Mouse (Mus musculus): ENCODE results near the gene Hsd17b6.
"Not testable (repeated sequence)": the region's sequence is repeated elsewhere in the genome, so short reads cannot be mapped to it uniquely, and the experiment has no call there.

The Hsd17b6 gene

DNA sequence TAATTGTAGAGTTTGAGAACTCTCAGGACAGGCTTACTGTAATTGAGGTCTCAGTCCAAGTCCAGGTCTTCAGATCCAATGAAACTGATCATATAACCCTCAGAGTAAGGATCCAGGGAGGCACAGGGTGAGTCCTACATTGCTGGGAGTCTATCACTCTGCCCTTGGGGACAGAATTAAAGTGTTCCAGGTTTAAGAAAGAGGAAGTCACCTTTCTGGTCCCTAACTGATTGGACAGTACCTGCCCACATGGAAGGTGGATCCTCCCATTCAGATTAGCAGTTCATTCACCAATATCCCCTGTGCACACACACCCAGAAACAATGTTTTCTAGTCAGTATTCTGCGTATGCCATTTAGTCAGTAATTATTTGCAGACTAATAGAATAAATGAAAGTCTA, at the start of gene Hsd17b6:
Hsd17b6 (minus strand) TSS at position 166 of the 400 bp plus-strand sequence.
- DNase-seq (ENCODE audit: low spot score in 2 of 2): no peak

DNA sequence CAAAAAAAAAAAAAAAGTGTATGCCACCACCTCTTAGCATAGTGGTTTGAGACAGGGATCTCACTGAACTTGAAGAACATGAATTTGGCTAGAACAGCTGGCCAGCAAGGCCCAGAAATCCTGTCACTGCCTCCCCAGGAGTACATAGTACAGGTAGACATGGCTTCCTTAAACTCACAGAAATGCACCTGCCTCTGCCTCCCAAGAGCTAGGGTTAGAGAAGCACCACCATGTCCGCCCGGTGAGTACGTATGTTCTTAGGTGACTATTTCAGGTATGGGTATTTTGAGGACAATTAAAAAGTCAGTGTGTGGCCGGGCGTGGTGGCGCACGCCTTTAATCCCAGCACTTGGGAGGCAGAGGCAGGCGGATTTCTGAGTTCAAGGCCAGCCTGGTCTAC, 45.6 kb upstream of the Hsd17b6 start:
- DNase-seq (ENCODE audit: low spot score in 2 of 2): no peak

DNA sequence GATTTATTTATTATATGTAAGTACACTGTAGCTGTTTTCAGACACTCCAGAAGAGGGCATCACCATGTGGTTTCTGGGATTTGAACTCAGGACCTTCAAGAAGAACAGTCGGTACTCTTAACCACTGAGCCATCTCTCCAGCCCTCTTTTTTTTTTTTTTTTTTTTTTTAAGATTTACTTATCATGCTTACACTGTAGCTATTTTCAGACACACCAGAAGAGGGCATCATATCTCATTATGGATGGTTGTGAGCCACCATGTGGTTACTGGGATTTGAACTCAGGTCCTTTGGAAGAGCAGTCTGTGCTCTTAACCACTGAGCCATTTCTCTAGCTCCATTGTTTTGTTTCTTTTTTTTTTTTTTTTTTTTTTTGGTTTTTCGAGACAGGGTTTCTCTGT, 44.7 kb upstream of the Hsd17b6 start:
- DNase-seq (ENCODE audit: low spot score in 2 of 2): not testable (repeated sequence)

DNA sequence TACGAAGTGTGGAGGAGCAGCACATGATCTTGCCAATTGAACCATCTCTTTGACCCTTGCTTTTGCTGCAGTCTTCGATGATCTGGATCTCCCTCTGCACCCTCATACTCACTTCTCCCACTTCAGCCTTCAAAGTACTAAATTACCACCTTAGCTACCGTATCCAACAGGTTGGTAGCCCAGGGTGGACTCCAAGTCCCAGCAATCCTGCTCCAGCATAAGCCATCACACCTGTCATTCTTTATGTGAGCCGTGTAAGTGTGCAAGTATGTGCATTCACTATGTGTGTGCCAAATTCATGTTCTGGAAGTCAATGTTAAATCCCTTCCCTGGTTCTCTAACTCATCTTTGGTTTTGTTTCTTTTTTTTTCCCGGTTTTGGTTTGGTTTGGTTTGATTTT, 44.2 kb upstream of the Hsd17b6 start:
- no peak for DNase-seq (ENCODE audit: low spot score in 2 of 2)

DNA sequence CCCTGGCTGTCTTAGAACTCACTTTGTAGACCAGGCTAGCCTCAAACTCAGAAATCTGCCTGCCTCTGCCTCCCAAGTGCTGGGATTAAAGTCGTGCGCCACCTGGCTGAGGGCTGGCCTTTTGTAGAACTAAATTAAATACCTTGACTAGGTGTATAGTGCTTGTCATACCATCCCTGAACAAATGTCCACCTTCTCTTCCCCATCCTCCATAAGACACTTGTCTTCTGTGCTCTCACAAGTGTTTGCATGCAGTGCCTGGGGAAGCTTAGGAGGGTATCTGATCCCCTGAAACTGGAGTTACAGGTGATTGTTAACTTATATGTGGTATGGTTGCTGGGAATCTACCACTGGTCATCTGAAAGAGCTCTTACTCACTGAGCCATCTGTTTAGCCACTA, 42.9 kb upstream of the Hsd17b6 start:
- DNase-seq (ENCODE audit: low spot score in 2 of 2): no peak

DNA sequence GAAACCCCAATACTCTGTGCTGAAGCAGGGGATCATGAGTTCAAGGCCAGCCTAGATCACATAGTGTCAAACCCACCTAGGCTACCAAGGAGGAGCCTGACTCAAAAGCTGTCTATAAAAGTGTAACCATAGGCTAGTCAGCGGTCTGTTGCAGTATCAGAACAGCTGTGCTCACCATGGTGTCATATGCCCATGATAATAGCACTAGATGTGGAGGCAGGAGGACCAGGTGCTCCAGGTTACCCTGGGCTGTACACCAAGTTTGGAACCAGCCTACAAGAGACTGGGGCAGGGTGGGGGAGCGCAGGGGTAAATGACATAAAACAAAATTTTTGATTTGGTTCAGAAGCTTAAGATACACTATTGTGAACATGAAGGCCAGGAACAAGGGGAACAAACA, 42.3 kb upstream of the Hsd17b6 start:
- no peak for DNase-seq (ENCODE audit: low spot score in 2 of 2)

DNA sequence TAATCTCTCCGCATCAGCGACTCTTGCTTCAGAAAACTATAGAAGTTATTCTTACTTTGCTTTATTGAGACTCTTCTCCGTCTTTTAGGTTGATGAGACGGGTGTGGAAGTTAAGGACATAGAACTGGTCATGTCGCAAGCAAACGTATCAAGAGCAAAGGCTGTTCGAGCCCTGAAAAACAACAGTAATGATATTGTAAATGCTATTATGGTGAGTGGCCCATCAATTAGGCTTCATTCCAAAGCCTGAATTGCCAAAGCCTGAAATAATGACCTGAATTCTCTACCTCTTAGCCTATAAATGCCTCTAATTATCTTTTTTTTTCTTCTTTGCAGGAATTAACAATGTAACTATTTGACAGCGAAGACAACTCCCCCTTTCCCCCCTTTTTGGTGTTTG, 40.7 kb upstream of the Hsd17b6 start:
- no peak for DNase-seq (ENCODE audit: low spot score in 2 of 2)

DNA sequence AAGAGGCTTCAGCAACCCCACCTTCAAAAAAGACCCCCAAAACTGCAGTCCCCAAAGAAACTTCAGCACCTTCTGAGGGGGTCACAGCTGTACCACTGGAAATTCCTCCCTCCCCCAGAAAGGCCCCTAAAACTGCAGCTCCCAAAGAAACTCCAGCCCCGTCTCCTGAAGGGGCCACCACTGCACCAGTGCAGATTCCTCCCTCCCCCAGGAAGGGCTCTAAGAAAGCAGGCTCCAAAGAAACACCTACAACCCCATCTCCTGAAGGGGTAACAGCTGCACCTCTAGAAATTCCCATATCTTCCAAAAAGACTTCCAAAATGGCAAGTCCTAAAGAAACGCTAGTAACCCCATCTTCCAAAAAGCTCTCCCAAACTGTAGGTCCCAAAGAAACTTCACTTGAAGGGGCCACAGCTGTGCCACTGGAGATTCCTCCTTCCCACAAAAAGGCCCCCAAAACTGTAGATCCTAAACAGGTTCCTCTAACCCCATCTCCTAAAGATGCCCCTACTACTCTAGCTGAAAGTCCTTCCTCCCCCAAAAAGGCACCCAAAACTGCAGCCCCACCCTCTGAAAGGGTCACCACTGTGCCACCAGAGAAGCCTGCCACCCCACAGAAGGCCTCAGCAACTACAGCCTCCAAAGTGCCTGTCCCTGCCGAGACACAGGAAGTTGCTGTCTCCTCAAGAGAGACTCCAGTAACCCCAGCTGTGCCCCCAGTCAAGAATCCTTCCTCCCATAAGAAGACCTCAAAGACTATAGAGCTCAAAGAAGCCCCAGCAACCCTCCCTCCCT, 35.8 kb upstream of the Hsd17b6 start:
- no peak for DNase-seq (ENCODE audit: low spot score in 2 of 2)

DNA sequence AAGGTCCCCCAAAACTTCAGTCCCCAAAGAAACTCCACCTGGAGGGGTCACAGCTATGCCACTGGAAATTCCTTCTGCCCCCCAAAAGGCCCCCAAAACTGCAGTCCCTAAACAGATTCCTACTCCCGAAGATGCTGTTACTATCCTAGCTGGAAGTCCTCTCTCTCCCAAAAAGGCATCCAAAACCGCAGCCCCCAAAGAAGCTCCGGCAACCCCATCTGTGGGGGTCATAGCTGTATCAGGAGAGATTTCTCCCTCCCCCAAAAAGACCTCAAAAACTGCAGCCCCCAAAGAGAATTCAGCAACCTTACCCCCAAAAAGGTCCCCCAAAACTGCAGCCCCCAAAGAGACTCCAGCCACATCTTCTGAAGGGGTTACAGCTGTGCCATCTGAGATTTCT, 35.1 kb upstream of the Hsd17b6 start:
- DNase-seq (ENCODE audit: low spot score in 2 of 2): no peak

DNA sequence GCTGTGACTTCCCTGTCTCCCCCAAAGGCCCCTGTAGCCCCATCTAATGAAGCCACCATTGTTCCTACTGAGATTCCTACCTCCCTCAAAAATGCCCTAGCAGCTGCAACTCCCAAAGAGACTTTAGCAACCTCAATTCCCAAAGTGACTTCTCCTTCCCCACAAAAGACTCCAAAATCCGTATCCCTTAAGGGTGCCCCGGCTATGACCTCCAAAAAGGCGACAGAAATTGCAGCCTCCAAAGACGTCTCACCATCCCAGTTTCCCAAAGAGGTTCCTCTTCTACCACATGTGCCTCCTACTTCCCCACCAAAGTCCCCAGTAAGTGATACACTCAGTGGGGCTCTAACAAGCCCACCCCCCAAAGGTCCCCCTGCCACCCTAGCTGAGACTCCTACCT, 34.2 kb upstream of the Hsd17b6 start:
- no peak for DNase-seq (ENCODE audit: low spot score in 2 of 2)

DNA sequence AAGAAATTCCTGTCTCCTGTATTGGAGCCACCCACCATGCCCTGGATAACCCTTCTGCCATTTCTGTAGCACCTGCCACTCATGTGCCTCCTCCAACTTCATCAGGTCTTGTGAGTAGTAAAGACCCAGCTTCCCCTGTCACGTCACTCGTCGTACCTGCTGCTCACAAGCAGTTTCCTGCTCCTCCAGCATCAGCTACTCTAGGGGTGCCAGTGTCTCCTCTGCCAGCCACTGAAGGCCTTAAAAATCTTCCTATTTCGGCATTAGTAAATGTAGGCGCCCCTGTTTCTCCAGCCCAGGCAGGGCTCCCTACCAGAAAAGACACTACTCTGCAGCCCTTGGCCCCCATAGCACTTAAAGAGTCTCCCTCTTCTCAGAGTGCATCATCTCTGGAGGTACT, 32.9 kb upstream of the Hsd17b6 start:
- DNase-seq (ENCODE audit: low spot score in 2 of 2): no peak

DNA sequence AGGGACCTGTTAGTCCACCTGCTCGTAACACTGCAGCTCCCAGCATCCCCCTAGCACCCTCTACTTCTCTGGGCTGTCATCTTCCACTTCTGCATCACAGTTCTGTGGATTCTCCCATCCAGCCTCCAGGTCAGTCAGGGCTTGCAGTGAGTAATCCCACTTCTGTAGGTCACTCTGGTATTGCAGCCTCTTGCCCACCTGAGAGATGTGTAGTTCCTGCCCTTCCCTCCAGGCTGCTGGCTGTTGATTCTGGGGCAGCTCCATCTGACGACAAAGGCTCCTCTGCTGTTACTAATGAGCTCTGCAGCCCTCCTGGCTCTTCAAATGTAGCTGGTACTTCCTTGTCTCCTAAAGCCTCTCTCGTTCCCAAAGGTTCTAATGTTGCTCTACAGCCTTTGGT, 32.4 kb upstream of the Hsd17b6 start:
- DNase-seq (ENCODE audit: low spot score in 2 of 2): no peak

DNA sequence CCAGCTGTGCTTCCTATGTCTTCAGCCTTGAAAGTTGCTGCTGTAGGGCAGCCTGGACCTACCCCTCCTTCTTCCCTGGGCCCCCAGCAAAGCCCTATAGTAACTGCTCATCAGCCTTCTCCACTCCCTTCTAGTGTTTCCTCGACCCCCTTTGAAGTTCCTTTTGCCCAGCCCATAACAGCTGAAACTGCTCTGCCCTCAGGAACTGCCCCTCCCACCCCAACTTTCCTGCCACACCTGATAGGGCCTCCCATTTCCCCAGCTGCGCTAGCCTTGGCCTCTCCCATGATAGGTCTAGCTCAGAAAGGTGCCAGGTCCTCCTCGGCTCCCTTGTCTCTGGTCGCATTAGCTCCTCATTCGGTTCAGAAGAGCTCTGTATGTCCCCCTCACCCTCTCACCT, 31.8 kb upstream of the Hsd17b6 start:
- DNase-seq (ENCODE audit: low spot score in 2 of 2): no peak

DNA sequence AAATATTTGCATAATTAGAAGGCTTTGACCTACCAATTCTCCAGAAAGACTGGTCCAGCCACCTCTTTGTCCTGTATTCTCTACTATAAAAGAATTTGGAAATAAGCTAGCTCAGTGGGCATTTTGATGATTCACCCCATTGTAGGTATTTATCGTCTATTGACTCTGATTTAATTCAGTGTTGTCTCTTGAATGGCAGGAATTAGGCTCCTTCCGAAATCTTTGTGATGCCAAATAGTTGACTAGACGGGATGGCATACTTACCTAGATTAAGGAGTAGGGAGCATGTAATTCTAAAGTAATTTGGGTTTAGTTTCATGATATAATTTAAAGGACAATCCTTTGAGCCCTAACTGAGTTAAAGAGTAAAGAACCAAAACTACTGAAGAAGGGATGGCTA, 30.5 kb upstream of the Hsd17b6 start:
- no peak for DNase-seq (ENCODE audit: low spot score in 2 of 2)

DNA sequence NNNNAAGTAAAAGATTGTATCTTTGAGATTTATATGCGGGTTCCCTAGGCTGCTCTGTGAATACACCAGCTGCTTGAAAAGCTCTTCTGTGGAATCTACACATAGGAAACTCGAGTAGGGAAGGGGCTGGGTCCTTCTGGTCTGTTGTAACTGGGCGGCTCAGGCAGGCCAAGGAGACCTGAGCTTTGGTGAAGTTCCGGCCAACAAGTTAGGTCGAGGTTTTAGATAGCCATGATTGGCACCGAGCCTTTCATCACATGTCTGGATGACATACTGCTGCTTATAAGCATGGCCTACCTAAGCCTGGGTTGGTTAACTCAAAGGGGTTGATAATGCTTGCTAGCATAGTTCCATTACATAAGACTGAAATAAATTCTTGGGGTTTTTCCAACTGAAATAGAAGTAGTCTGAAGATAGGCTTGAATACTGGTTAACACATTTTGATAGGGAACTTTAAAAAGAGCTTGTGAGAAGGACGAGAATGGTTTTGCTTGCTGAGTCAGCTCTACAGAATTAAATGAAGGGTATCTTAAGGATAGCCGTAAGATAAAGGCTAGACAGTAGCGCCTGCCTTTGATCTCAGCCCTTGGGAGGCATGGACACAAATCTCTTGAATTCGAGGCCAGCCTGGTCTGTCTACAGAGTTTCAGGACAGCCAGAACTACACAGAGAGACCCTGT, 29.5 kb upstream of the Hsd17b6 start:
- peak in 1 of 2 experiments; percentile 40 for DNase-seq (ENCODE audit: low spot score in 2 of 2)

DNA sequence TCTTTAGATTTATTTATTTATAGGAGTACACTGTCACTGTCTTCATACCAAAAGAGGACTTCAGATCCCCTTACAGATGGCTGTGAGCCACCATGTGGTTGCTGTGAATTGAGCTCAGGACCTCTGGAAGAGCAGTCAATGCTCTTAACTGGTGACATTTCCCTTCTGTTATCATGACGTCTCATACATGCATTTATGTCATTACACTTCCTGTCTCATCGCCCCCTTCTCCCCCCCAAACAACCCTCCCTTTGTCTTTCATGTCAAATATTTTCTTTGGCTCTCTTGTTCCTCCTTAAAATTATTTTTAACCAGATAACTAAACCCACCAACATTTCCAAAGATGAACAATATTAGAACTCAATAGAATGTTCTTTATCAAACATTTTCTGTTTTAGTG, 23.4 kb upstream of the Hsd17b6 start:
- no peak for DNase-seq (ENCODE audit: low spot score in 2 of 2)

DNA sequence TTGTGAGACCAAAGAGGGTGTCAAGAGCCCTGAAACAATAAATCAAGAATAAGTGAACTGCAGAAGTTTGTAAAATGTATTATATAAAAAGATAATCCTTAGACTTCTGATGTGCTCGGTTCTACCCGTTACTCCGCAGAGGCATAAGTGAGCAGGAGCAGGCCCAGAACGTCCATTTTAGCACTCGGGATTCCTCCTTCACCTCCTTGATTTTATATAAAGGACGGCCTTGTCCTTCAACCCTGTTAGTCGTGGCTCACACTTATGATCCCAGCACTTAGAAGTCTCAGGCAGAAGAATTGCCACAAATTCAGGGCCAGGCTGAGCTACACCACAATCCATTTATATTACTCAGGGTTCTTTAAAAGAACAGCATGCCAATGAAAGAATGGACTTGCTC, 22.5 kb upstream of the Hsd17b6 start:
- DNase-seq (ENCODE audit: low spot score in 2 of 2): no peak

DNA sequence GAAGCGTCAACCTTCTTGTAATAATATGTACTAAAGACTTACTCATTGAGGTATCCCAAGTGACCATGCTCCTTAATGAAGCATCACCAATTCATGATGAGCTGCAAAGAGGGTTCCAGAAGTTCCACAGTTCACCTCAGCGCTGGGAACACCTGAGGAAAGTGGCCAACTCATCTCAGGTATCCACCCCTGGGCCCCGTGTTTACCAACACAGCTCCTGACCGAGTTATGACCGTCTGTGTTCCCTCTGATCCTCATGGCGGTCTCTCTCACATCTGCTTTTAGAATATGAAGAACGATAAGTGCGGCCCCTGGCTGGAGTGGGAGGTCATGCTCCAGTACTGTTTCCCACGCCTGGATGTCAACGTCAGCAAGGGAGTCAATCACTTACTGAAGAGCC, 16.1 kb upstream of the Hsd17b6 start:
- DNase-seq (ENCODE audit: low spot score in 2 of 2): no peak

DNA sequence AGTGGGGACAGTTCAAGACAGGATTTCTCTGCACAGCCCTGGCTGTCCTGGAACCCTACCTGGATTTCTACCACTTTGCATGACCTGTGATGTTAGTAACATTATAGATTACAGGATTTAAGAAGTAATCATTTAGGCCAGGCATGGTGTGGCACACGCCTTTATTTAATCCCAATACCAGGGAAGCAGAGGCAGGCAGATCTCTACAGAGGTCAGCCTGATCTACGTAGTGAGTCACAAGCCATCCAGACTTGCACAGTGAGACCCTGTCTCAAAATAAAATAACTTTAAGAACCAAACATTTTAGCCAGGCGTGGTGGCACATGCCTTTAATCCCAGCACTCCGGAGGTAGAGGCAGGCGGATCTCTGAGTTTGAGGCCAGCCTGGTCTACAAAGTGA, 14.8 kb upstream of the Hsd17b6 start:
- DNase-seq (ENCODE audit: low spot score in 2 of 2): no peak

DNA sequence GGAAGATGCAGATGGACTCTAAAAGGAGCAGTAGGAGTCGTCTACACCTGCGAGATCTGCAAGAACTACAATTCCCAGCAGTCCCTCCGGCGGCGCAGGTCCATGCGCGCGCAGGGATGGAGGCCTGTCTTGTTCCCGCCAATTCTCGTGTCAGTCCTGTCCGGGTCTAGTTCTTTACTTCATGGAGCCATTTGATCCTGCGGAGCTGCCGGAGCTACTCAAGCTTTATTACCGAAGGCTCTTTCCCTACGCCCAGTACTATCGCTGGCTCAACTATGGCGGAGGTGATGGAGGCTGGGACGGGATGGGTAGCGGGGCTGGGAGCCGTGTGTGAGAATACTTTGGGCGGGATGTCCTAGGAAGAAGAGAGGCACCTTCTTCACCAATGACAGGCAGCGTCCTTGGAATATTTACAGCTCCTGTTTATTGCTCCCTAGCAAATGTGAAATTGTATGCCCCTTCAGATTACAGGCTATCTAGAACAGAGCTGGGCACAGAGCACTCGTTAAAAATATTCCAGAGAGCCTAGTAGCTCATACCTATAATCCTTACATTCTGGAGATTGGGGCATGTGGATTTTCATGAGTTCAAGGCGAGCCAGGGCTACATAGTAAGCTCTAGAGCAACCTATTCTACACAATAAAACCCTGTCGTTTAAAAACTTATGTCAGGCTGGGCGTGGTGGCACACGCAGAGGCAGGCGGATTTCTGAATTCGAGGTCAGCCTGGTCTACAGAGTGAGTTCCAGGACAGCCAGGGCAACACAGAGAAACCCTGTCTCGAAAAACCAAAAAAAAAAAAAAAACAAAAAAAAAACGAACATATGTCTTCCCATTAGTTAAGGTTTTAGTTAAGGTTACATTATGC, 7.9 kb upstream of the Hsd17b6 start, which contains the start of gene Prim1:
Prim1 (plus strand) TSS at position 101 of the 867 bp plus-strand sequence.
- DNase-seq (ENCODE audit: low spot score in 2 of 2): peak in 1 of 2 experiments; percentile 82

DNA sequence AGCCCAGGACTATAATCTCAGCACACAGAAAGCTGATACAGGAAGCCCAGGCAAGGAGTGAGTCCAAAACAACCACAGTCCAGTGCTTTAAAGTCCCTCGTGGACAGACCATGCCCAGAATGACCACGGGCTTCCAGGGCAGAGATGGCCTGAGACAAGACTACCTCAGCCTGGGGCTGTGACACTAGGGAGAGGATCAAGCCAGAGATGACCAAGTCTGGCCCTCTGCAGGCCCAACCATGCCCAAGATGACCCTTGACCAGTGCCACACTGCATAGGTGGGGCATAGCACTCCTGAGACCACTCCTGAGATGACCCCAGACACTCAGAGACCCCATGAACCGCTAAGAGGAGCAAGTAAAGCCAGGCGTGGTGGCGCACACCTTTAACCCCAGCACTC, 2.3 kb upstream of the Hsd17b6 start:
- DNase-seq (ENCODE audit: low spot score in 2 of 2): no peak

DNA sequence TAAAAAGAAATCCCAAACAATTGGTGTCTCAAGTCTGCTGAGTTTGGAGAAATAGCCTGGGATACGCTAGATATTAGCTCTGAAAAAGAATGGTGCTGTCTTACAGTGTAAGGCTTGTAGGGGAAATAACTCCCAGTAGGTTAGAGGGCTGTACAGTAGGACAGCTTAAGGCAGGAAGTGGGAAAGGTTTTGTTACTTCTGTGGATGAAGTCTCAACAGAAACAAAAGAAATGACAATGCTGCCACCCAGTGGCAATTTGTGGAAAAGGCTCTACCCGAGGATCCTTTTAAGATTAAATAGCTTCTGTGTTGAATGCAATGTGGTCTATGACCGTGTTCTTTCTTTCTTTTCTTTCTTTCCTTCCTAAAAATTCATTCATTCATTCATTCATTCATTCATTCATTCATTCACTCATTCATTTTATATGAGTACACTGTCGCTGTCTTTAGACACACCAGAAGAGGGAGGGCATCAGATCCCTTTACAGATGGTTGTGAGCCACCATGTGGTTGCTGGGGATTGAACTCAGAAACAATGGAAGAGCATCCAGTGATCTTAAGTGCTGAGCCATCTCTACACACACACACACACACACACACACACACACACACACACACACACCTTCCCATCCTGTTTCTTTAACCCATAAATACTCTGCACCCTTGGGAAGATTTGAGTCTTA, 937 bp upstream of the Hsd17b6 start:
- peak in 1 of 2 experiments; percentile 85 for DNase-seq (ENCODE audit: low spot score in 2 of 2)
